Mouse (Mus musculus) midbrain, embryonic 14.5 days (tissue): Measurements from ENCODE around the gene Foxs1. TPM values are rescaled to one million over a fixed set of nuclear protein-coding genes. Genes with fewer than 3 reads are reported as not detected.

Source experiments
- ATAC-seq: fragments of 200-750 bp; cut with Nextera tagmentation; 2 replicates; pipeline ENCODE4 v1.8.0; 2017; ENCODE audit warnings: moderate number of reproducible peaks, moderate library complexity; ENCODE audit not compliant: low FRiP score, low TSS enrichment
- DNase-seq: peaks from one replicate; pipeline ENCODE4 v3.0.0-alpha.2; 2015
- H3K27ac ChIP-seq: fragments of 300-500 bp; sonication (generic); replicated peaks from 2 replicates; pipeline ENCODE4 v1.5.1; 2014; ENCODE audit warnings: mild to moderate bottlenecking, low read depth, low read length, moderate library complexity
- H3K27me3 ChIP-seq: fragments of 300-500 bp; sonication (generic); 2 replicates; pipeline ENCODE4 v1.6.1; 2014; ENCODE audit warnings: low read length, control low read depth, mixed read lengths; ENCODE audit not compliant: control insufficient read depth, insufficient read depth
- H3K36me3 ChIP-seq: fragments of 300-500 bp; sonication (generic); 2 replicates; pipeline ENCODE4 v1.6.1; 2014; ENCODE audit warnings: low read length, control low read depth; ENCODE audit not compliant: control insufficient read depth, insufficient read depth
- H3K4me1 ChIP-seq: fragments of 300-500 bp; sonication (generic); 2 replicates; pipeline ENCODE4 v1.6.1; 2014; ENCODE audit warnings: mild to moderate bottlenecking, antibody characterized with exemption, low read length, control low read depth; ENCODE audit not compliant: control insufficient read depth, insufficient read depth
- H3K4me2 ChIP-seq: fragments of 300-500 bp; sonication (generic); 2 replicates; pipeline ENCODE4 v1.6.1; 2014; ENCODE audit warnings: mild to moderate bottlenecking, low read length, moderate library complexity
- H3K4me3 ChIP-seq: fragments of 300-500 bp; sonication (generic); replicated peaks from 2 replicates; pipeline ENCODE4 v1.5.1; 2014; ENCODE audit warnings: low read depth, low read length
- H3K9ac ChIP-seq: fragments of 300-500 bp; sonication (generic); replicated peaks from 2 replicates; pipeline ENCODE4 v1.6.1; 2014; ENCODE audit warnings: mild to moderate bottlenecking, low read length, moderate library complexity
- H3K9me3 ChIP-seq: fragments of 300-500 bp; sonication (generic); 2 replicates; pipeline ENCODE4 v1.6.1; 2016; ENCODE audit warnings: low read length, control low read depth, mixed read lengths; ENCODE audit not compliant: control insufficient read depth
- WGBS: fragments of 180-500 bp; shearing (Covaris S2); extraction: QIAGEN DNeasy Blood & Tissue Kit; methylation state at CpG from one replicate; pipeline ENCODE4 v1.1.7; 2014; 5-methylcytosine and 5-hydroxymethylcytosine counted together
- polyA plus RNA-seq: library from polyadenylated mRNA; unstranded; fragments of >200 nt; fragmentation: Nextera tagmentation; extraction: Ambion mirVana; gene quantifications from 2 replicates; pipeline ENCODE4 v1.2.1, GENCODE M21; 2014

The Foxs1 gene
- polyA plus RNA-seq, 1 experiment from 2014 or later: 4.7 TPM

DNA sequence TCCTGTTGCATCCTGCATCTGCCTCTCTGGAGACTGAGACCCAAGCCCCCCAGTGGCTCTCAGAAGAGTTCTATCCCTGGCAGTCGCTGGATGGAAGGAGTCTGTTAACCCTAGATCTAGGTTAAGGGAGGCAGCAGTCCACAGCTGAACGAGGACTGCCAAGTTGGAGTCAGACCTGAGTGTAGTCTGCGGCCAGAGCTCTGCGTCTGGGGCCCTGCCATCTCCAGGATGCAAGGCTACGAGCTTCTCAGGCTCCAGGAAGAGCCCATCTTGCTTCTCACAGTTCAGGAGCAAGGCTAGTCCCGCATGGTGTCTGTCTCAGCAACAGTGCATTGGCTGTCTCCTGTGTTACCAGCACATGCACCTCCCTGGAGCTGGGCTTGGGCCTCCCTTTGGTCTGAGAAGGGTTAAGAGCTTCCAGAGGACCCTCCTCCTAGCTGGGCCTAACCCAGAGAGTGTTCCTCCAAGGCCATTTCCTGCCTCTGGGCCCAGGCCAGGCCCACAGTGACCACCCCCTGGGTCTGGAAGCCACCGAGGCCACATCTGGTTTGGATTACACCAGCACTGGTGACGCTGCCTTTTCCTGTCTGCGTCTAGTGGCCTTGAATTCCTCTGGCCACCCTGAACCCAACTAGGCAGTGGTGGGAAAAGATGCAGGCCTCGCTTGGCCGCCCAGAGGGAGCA lies 7.7 kb downstream of the Foxs1 start:
- no peak overlapping the region for H3K4me3 ChIP-seq
- 77% methylated on average over 11 of the region's 11 CpGs for WGBS
- ATAC-seq: no peak
- DNase-seq: no peak
- H3K27me3 ChIP-seq: no peaks in the 10 kb centered on the region
- no peak overlapping the region for H3K27ac ChIP-seq
- no peaks in the 10 kb centered on the region for H3K36me3 ChIP-seq
- no peaks in the 10 kb centered on the region for H3K4me1 ChIP-seq
- no peaks in the 10 kb centered on the region for H3K9me3 ChIP-seq
- no peak overlapping the region for H3K9ac ChIP-seq
- no peak overlapping the region for H3K4me2 ChIP-seq

DNA sequence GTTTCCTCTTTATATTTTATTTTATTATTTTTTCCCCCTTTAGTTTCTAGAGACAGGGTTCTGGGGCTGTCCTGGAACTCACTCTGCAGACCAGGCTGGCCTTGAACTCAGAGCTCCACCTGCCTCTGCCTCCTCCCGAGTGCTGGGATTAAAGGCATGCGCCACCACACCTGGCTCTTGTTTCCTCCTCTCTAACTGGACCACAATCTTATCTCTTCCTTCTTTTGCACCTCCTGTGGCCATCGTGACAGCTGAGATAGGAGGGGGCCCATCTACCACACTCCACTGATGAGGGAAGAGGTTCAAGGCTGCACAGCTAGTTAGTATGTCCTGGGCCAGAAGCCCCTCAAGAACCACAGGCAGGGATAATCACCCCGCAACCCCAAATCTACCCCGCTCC lies 8.5 kb downstream of the Foxs1 start:
- H3K9ac ChIP-seq: no peak overlapping the region
- H3K9me3 ChIP-seq: no peaks in the 10 kb centered on the region
- DNase-seq: no peak
- H3K36me3 ChIP-seq: no peaks in the 10 kb centered on the region
- H3K27ac ChIP-seq: no peak overlapping the region
- 89% methylated on average over 5 of the region's 5 CpGs for WGBS
- no peaks in the 10 kb centered on the region for H3K27me3 ChIP-seq
- no peak for ATAC-seq
- H3K4me2 ChIP-seq: no peak overlapping the region
- H3K4me1 ChIP-seq: no peaks in the 10 kb centered on the region
- no peak overlapping the region for H3K4me3 ChIP-seq

DNA sequence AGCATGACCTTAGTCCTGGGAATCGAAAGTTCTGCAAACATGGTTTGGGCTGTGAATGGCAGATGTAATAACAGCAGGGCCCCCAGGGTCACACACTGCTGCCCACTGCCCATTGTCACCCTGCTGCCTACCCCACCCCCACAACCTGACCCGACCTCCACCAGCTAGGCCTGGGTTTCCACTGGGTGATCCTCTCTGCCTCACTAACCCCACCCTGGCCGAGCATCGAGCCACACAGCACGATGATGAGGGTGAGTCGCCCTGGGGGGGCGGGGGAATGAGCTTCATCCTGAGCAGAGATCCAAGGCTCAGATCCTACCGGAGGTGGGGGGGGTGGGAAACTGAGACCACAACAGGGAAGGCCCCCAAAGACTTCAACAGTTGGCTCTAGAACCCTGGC lies 8.9 kb downstream of the Foxs1 start:
- no peak overlapping the region for H3K27ac ChIP-seq
- WGBS: 40% methylated on average over 8 of the region's 8 CpGs
- no peak overlapping the region for H3K4me3 ChIP-seq
- no peaks in the 10 kb centered on the region for H3K9me3 ChIP-seq
- H3K9ac ChIP-seq: no peak overlapping the region
- no peak overlapping the region for H3K4me2 ChIP-seq
- no peak for DNase-seq
- H3K36me3 ChIP-seq: no peaks in the 10 kb centered on the region
- ATAC-seq: no peak
- no peaks in the 10 kb centered on the region for H3K27me3 ChIP-seq
- H3K4me1 ChIP-seq: no peaks in the 10 kb centered on the region

GRCm38 (mm10) chr2:152923621-152924020 lies 9.4 kb downstream of the Foxs1 start:
- no peaks in the 10 kb centered on the region for H3K9me3 ChIP-seq
- no peaks in the 10 kb centered on the region for H3K27me3 ChIP-seq
- H3K4me1 ChIP-seq: 0 out of 2 replicates have a peak, but pooled peaks cover 1% of the 10 kb centered on the region
- no peak for ATAC-seq
- no peak overlapping the region for H3K4me2 ChIP-seq
- no peak overlapping the region for H3K4me3 ChIP-seq
- H3K27ac ChIP-seq: no peak overlapping the region
- no peaks in the 10 kb centered on the region for H3K36me3 ChIP-seq
- no peak for DNase-seq
- H3K9ac ChIP-seq: no peak overlapping the region
- WGBS: 66% methylated on average over 3 of the region's 3 CpGs

GRCm38 (mm10) chr2:152922376-152922775 lies 10.6 kb downstream of the Foxs1 start:
- Histone ChIP-seq H3K27ac (no peak overlapping the region), H3K4me1 (0 out of 2 replicates have a peak, but pooled peaks cover 3% of the 10 kb centered on the region), H3K4me2 (no peak overlapping the region), H3K4me3 (no peak overlapping the region), H3K27me3 (no peaks in the 10 kb centered on the region), H3K9me3 (no peaks in the 10 kb centered on the region), H3K9ac (no peak overlapping the region), H3K36me3 (no peaks in the 10 kb centered on the region)
- 41% methylated on average over 7 of the region's 7 CpGs for WGBS
- ATAC-seq (no peak), DNase-seq (no peak)

- H3K9ac ChIP-seq: no peak overlapping the region
- ATAC-seq: no peak
- no peak overlapping the region for H3K4me2 ChIP-seq
- 63% methylated on average over 9 of the region's 9 CpGs for WGBS
- H3K27ac ChIP-seq: no peak overlapping the region
- no peak for DNase-seq
- no peaks in the 10 kb centered on the region for H3K36me3 ChIP-seq
- H3K4me3 ChIP-seq: no peak overlapping the region
- H3K27me3 ChIP-seq: peaks cover 12% of the 10 kb centered on the region; the same call in 1 of the 2 replicates
- H3K9me3 ChIP-seq: no peaks in the 10 kb centered on the region
- H3K4me1 ChIP-seq: 0 out of 2 replicates have a peak, but pooled peaks cover 3% of the 10 kb centered on the region
These were observed 15.3 kb downstream of the Foxs1 start for GRCm38 (mm10) chr2:152917671-152918070.

GRCm38 (mm10) chr2:152916111-152916510 lies 16.9 kb downstream of the Foxs1 start:
- Histone ChIP-seq H3K9me3 (no peaks in the 10 kb centered on the region), H3K4me2 (no peak overlapping the region), H3K27me3 (peaks cover 16% of the 10 kb centered on the region), H3K4me3 (no peak overlapping the region), H3K9ac (no peak overlapping the region), H3K36me3 (no peaks in the 10 kb centered on the region), H3K27ac (no peak overlapping the region), H3K4me1 (0 out of 2 replicates have a peak, but pooled peaks cover 3% of the 10 kb centered on the region)
- WGBS: 56% methylated on average over 5 of the region's 5 CpGs
- no peak for ATAC-seq
- no peak for DNase-seq

GRCm38 (mm10) chr2:152915453-152915852 lies 17.6 kb downstream of the Foxs1 start:
- Histone ChIP-seq H3K9me3 (no peaks in the 10 kb centered on the region), H3K9ac (no peak overlapping the region), H3K4me2 (no peak overlapping the region), H3K4me3 (no peak overlapping the region), H3K27me3 (peaks cover 19% of the 10 kb centered on the region), H3K36me3 (no peaks in the 10 kb centered on the region), H3K4me1 (0 out of 2 replicates have a peak, but pooled peaks cover 3% of the 10 kb centered on the region), H3K27ac (no peak overlapping the region)
- ATAC-seq: no peak
- WGBS: 77% methylated on average over 4 of the region's 4 CpGs
- DNase-seq: no peak
